Mouse (Mus musculus): Measurements from ENCODE around the gene Zdhhc6.

GRCm38 (mm10) chr19:55260389-55261184 lies 55.2 kb downstream of the Zdhhc6 start:
- TF ChIP-seq POLR2A (IDR thresholded peaks at IDR 0.05; ENCODE audit: borderline replicate concordance, insufficient read depth, low read length) (no peak), CTCF (IDR thresholded peaks at IDR 0.05; ENCODE audit: borderline replicate concordance, insufficient read depth, low read depth, low read length) (no peak)
